Mouse (Mus musculus) ES-Bruce4 (cell line): Measurements from ENCODE around the gene Nhsl1.

Source experiments
- CTCF ChIP-seq: IDR thresholded peaks from one replicate; pipeline ENCODE4 v1.8.1; 2011; ENCODE audit warnings: low read depth, low read length
- EP300 ChIP-seq: IDR thresholded peaks from 2 replicates; pipeline ENCODE4 v1.6.1; 2011; ENCODE audit warnings: low read depth, low read length; ENCODE audit not compliant: insufficient read depth
- POLR2A ChIP-seq: IDR thresholded peaks from one replicate; pipeline ENCODE4 v1.8.1; 2011; ENCODE audit warnings: low read length; ENCODE audit not compliant: insufficient read depth

GRCm38 (mm10) chr10:18409068-18409467 lies 90.3 kb downstream of the Nhsl1 start:
- TF ChIP-seq CTCF, result no peak
- no peak for TF ChIP-seq POLR2A
- no peak for TF ChIP-seq EP300
